Mouse (Mus musculus) kidney, adult 2 months (tissue): ENCODE results near the gene Mettl16. TPM values are rescaled to one million over a fixed set of nuclear protein-coding genes. Genes with fewer than 3 reads are reported as not detected.
A peak's percentile ranks its signal among the peaks of the same experiment; 100 is the strongest.

ENCODE experiments used
- DNase-seq: peaks from one replicate; pipeline ENCODE4 v3.0.0; 2021
- H3K27ac ChIP-seq: fragments of 200-500 bp; 2 replicates; pipeline ENCODE4 v1.5.1; 2012; ENCODE audit warnings: low read depth, low read length, control low read depth, inconsistent platforms; ENCODE audit not compliant: insufficient read depth
- H3K27me3 ChIP-seq: fragments of 200-500 bp; replicated peaks from 2 replicates; pipeline ENCODE4 v1.6.1; 2012; ENCODE audit warnings: mild to moderate bottlenecking, moderate library complexity, low read length, inconsistent platforms; ENCODE audit not compliant: control insufficient read depth, insufficient read depth
- H3K36me3 ChIP-seq: fragments of 200-500 bp; 2 replicates; pipeline ENCODE4 v1.6.1; 2012; ENCODE audit warnings: mild to moderate bottlenecking, moderate library complexity, low read length, inconsistent platforms; ENCODE audit not compliant: control insufficient read depth, insufficient read depth
- H3K4me1 ChIP-seq: fragments of 200-500 bp; 2 replicates; pipeline ENCODE4 v1.6.1; 2011; ENCODE audit warnings: low read length; ENCODE audit not compliant: control insufficient read depth, insufficient read depth
- H3K4me3 ChIP-seq: fragments of 200-500 bp; 2 replicates; pipeline ENCODE4 v1.5.1; 2011; ENCODE audit warnings: mild to moderate bottlenecking, low read depth, low read length, control low read depth; ENCODE audit not compliant: insufficient read depth
- CTCF ChIP-seq: fragments of 200-500 bp; conservative IDR thresholded peaks from 2 replicates; pipeline ENCODE4 v1.5.1; 2011; ENCODE audit warnings: low read depth, mild to moderate bottlenecking, control low read depth, low read length, moderate library complexity, mixed read lengths; ENCODE audit not compliant: insufficient read depth, insufficient read length
- POLR2A ChIP-seq: fragments of 200-500 bp; IDR thresholded peaks from one replicate; pipeline ENCODE4 v1.6.1; 2011; ENCODE audit warnings: low read depth, low read length, control low read depth
- WGBS: fragments of 180-500 bp; shearing (Covaris S2); methylation state at CpG from one replicate; pipeline ENCODE4 v1.1.7; 2018; 5-methylcytosine and 5-hydroxymethylcytosine counted together
- polyA plus RNA-seq: library from polyadenylated mRNA; depleted of rRNA; stranded (reverse); fragments of >200 nt; gene quantifications from 2 replicates; pipeline ENCODE4 v1.2.3, GENCODE M21; 2012; rRNA removed

Mettl16 gene
- 3.2 and 3.8 TPM in 2 replicates for polyA plus RNA-seq

DNA sequence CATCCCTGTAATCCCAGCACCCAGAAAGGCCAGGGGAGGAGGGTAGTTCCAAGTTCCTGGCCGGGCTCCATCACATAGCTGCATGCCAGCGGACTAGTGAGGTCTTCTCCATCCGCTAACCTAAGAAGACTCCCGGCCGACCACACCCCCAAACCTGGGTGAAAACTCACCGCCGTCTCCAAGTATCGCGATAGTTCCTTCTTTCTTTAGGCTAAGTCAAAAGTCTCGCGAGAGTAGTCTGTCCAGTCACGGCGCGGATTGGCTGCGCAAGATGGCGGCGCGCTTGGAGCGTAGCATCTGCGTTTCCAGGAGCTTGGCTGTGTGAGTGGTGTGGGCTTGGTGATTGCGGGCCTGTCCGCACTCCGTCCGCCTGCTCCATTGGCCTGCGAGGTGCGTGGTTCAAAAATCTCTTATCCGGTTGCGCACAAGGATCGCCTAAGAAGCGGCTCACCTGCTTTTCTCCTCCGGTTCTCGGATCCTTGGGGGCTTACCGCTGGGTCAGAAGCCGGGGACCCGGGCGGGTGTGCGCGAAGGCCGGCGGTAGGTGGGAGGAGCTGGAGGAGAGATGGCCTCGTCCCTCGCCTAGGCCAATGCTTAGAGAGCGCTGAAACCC lies at the start of gene Mettl16:
Gene Mettl16, plus strand, starts transcription at position 236 of the 613 bp plus-strand sequence.
- TF ChIP-seq POLR2A (peak; percentile 78), CTCF (no peak)
- WGBS = under 1% methylated on average over 43 of the region's 43 CpGs
- Histone ChIP-seq H3K27me3 (no peaks in the 10 kb centered on the region), H3K36me3 (no peaks in the 10 kb centered on the region), H3K4me3 (peak within 1 kb of the TSS; percentile 97), H3K27ac (peak within 1 kb of the TSS; percentile 89), H3K4me1 (peaks cover 5% of the 10 kb centered on the region)
- peak; percentile 98 for DNase-seq

GRCm38 (mm10) chr11:74721141-74721540 lies 49.5 kb upstream of the Mettl16 start:
- no peak for DNase-seq
- H3K4me1 ChIP-seq = peaks cover 9% of the 10 kb centered on the region; the same call in 1 of the 2 replicates
- no peaks in the 10 kb centered on the region for H3K27me3 ChIP-seq
- no peak overlapping the region for H3K4me3 ChIP-seq
- no peaks in the 10 kb centered on the region for H3K36me3 ChIP-seq
- H3K27ac ChIP-seq = no peak overlapping the region
- 43% methylated on average over 2 of the region's 2 CpGs for WGBS
- TF ChIP-seq POLR2A (no peak), CTCF (no peak)

DNA sequence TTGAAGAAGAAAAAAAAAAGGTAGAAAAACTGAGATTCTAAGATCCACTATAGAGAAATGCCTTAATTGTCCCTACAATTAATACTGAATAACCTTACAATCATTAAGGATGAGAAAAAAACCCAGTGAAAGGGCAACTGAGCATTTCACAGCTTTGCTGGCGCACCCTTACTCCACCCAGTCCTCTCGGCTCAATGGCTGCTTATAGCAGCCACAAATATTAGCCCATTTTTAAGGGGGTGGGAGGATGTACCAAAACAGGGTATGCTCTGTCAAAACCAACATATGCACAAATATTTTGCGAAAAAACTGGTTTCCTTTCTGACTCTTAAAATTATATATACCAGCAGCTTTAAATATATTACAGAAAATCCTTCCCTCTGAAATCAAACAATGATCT lies 48.7 kb upstream of the Mettl16 start:
- no peaks in the 10 kb centered on the region for H3K36me3 ChIP-seq
- no peak overlapping the region for H3K27ac ChIP-seq
- H3K27me3 ChIP-seq = no peaks in the 10 kb centered on the region
- TF ChIP-seq CTCF = no peak
- TF ChIP-seq POLR2A = no peak
- H3K4me3 ChIP-seq = no peak overlapping the region
- peaks cover 5% of the 10 kb centered on the region; the same call in 1 of the 2 replicates for H3K4me1 ChIP-seq
- WGBS = 30% methylated on average over 3 of the region's 3 CpGs
- no peak for DNase-seq

- WGBS = under 1% methylated on average over 63 of the region's 75 CpGs
- Histone ChIP-seq H3K36me3 (no peaks in the 10 kb centered on the region), H3K27me3 (no peaks in the 10 kb centered on the region), H3K27ac (peak overlapping the region; percentile 97), H3K4me1 (peaks cover 5% of the 10 kb centered on the region; the same call in 1 of the 2 replicates), H3K4me3 (peak overlapping the region; percentile 56)
- TF ChIP-seq CTCF (no peak), POLR2A (peak; percentile 2)
- peak; percentile 90 for DNase-seq
These were observed 47.0 kb upstream of the Mettl16 start for GRCm38 (mm10) chr11:74723357-74724234.

DNA sequence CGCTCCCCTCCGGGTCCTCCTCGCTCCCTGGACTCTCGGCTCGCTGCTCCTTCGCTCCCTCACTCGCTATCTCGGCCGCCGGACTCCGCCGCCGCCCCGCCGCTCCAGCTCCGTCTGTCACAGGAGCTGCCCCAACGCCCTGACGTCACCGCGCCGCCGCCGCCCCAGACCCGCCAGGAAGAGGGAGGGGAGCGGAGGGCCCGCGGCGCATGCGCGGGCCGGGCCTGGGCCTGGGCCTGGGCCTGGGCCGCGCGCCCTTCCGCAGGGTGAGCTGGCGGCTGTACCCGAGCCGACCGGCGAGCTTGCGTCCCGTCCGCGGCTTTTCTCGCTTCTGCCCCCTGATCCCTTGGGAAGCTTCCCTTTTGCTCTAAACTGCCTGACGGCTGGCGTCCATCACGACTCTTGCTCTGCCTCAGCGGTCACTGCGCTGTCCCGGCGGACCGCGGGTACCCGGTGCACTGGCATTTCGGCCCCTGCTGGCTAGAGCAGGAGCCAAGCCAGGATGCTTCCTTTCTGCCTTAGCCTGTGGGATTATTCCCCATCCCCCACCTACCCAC lies 46.3 kb upstream of the Mettl16 start, which contains the start of gene Pafah1b1:
Gene Pafah1b1, minus strand, starts transcription at position 436 of the 557 bp plus-strand sequence.
- TF ChIP-seq POLR2A = peak; percentile 75
- TF ChIP-seq CTCF = peak; percentile 38
- H3K27me3 ChIP-seq = no peaks in the 10 kb centered on the region
- peak; percentile 98 for DNase-seq
- H3K4me3 ChIP-seq = peak within 1 kb of the TSS; percentile 56
- H3K4me1 ChIP-seq = peaks cover 5% of the 10 kb centered on the region; the same call in 1 of the 2 replicates
- H3K36me3 ChIP-seq = no peaks in the 10 kb centered on the region
- WGBS = under 1% methylated on average over 56 of the region's 56 CpGs
- H3K27ac ChIP-seq = peak within 1 kb of the TSS; percentile 100

- Histone ChIP-seq H3K27me3 (no peaks in the 10 kb centered on the region), H3K36me3 (no peaks in the 10 kb centered on the region), H3K4me3 (no peak overlapping the region), H3K4me1 (peaks cover 5% of the 10 kb centered on the region; the same call in 1 of the 2 replicates), H3K27ac (no peak overlapping the region)
- 82% methylated on average over 5 of the region's 5 CpGs for WGBS
- no peak for DNase-seq
- no peak for TF ChIP-seq POLR2A
- TF ChIP-seq CTCF = no peak
These were observed 45.4 kb upstream of the Mettl16 start for GRCm38 (mm10) chr11:74725181-74725580.

- Histone ChIP-seq H3K4me3 (no peak overlapping the region), H3K4me1 (peaks cover 3% of the 10 kb centered on the region; the same call in 1 of the 2 replicates), H3K27ac (no peak overlapping the region), H3K27me3 (no peaks in the 10 kb centered on the region), H3K36me3 (no peaks in the 10 kb centered on the region)
- no peak for DNase-seq
- no peak for TF ChIP-seq CTCF
- no peak for TF ChIP-seq POLR2A
- WGBS = 42% methylated on average over 7 of the region's 7 CpGs
These were observed 35.7 kb upstream of the Mettl16 start for GRCm38 (mm10) chr11:74734917-74735316.
